Mouse (Mus musculus) urinary bladder, postnatal 10 days (tissue): Measurements from ENCODE around the gene Ksr1.

Experiments used
- DNase-seq: peaks from one replicate; pipeline ENCODE4 v3.0.0; 2022; ENCODE audit warnings: low spot score

Ksr1 gene

GRCm38 (mm10) chr11:79145283-79146265 is 633 bp downstream of the Ksr1 start:
- no peak for DNase-seq

GRCm38 (mm10) chr11:79144741-79145140 is 1.5 kb downstream of the Ksr1 start:
- DNase-seq, result no peak

DNA sequence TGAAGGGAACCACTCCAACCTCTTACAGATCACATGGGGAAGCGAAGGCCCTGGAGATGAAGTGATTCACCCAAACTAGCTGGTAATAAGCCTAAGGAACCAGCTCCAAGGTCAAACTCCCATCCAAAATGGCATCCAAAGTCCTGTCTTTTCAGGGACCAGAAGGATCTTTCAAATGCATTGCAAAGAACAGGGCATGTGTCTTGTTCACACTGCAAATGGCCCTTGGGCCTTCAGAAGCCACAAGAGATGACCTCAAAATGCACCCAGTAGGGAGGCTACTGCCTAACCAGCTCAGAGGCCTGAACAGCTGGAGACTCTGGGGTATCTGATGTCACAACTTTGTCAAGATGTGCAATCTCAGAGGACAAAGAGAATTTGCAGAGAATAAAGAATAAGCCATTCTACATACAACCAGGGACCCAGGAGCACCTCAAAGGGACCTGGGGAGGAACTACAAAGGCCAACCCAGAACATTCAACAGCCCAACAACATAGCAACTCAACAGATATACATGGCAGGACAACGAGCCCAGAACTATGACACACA is 2.1 kb downstream of the Ksr1 start:
- DNase-seq, result no peak

GRCm38 (mm10) chr11:79143322-79143721 is 2.9 kb downstream of the Ksr1 start:
- DNase-seq, result no peak

GRCm38 (mm10) chr11:79142381-79142780 is 3.8 kb downstream of the Ksr1 start:
- no peak for DNase-seq

DNA sequence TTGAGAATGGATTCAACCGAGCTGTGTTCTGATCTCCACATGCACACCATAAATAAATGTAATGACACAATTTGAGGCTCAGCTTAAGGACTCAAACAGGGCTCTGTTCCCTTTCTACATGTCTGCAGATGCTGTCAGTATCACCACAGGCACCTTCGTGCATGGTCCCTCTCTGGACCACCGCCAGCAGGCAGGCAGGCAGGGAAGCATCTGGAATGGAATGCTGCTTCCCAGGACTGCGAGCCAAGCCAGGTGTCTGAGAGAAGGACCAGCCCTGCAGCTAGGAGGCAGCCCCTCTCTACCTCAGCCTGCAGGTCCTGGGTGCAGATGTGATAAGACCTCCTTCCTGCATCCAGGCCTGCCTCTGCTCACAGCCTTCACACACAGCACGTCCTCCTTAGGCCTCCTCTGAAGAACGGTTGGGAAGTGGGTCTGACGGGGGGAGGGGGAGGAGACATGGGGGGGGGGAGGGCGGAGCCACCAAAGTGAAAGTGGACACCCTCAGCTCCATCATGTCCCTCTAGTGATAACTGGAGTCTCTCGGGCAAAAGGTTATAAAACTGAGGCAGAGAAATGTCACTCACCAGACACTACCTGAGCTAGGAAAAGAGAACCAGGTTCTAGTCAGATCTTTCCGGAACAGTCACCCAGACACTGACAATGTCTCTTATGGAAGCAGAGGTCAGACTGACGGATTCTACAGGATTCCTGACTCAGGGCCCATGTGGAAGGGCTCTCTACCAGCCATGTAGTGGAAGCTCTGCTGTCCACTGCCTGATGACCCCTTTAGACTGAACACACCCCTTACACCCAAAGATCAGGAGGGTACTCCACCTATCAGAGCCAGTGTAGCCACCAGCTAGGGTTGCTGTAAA is 4.7 kb downstream of the Ksr1 start:
- no peak for DNase-seq

DNA sequence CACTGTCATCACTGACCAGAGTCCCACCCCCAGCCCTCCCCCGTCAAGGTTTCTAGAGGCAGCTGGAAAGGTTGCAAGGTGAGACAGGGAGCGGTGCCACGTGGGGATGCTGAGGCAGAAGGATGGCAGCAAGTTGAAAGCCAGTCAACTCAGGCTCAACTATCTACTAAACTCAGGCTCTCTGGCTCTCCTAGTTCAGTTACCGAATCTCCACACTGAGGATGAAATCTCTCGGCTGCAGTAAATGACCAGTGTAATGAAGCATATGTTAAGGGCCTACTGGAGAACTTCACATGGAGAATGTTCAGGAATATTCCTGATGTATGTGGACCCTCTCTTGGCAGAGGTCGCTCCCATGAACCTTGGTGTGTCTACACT is 5.7 kb downstream of the Ksr1 start:
- no peak for DNase-seq

DNA sequence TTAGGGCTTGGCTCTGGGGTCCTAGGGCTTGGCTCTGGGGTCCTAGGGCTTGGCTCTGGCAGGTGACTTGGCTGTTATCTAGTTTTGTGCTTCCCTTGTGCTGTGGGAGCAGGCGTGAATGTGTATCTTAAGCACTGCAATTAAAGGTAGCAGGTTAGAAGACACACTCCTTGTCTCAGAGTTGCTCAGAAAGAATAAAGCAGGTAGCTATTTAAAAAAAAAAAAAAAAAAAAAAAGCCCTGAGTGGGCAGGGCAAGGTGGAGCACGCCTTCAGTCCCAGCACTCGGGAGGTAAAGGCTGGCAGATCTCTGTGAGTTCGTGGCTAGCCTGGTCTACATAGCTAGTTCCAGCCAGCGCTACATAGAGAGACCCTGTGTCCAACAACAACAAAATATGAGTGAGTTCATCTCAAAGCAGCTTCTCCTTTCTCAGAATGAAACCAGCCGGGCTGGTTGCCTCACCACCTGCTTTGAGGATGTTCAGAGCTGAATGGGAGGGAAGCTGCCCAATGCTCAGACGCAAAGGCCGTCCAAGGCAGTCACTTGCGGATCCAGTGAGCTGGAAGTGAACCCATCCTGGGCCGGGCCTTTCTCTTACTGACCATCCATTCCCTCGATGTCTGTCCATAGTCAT is 6.2 kb downstream of the Ksr1 start:
- no peak for DNase-seq

DNA sequence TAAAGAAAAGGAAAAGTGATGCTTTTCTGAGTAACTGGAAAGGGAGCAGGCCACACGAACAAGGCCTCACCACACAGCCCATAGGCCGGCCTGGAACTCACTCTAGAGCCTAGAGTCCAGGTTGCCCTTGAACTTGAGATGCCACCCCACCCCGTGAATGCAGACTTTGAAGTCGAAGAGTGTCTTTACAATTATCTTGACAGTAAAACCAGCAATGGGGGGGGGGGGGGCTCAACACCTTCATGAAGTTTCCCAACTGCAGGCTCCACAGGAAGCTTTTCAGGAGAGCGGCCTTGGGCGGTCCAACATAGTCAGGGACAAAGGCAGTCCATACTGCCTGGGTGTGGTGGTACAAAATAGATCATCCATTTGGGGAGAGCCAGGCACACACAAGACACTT is 7.6 kb downstream of the Ksr1 start:
- DNase-seq, result no peak

DNA sequence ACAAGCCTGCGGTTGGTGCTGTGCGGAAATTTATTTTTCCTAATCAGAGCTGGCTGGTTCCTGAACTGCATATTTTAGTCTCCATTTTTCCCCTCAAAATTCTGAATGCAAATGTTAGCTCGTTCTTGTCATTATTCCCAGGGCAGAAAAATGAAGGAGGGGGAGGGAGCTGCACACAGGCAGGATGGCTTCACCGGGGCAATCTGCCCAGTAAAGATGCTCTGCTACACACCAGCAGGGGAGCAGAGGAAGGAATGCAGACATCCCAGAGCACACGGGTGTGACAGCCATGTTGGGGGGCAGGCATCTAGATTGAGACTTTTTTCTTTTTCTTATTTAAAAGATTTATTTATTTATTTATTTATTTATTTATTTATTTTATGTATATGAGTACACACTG is 9.0 kb downstream of the Ksr1 start:
- DNase-seq, result no peak

DNA sequence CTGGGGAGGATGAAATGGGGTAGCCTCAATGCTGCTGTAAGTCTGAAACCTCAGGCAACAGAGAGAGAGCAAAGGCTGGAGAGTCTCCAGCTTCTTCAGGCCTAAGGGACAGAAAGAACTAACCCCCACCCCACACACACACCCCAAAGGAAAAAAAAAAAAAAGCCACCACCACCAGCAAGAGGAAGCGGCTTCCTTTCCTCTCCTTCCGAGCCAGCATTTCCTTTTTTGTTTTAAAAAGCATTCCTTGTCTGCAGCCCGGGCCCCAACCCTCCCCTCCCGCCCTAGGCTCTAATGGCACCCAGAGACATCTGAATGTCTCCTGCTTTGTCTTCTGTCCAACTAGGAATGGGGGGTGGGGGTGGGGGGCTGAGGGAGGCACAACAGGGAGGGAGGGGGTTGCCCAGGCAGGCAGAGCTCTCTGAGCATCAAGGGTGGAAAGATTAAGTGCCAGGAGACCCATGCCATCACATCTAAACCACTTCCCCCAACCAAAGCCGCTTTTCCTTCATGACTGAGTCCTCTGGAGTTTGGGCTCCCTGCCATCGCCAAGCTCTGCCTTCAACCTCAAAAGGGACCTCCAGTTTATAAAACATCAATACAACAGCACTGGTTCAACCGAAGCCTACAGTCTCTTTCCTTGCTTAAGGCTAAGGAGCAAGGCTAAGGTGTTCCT is 10.4 kb downstream of the Ksr1 start:
- DNase-seq, result no peak

DNA sequence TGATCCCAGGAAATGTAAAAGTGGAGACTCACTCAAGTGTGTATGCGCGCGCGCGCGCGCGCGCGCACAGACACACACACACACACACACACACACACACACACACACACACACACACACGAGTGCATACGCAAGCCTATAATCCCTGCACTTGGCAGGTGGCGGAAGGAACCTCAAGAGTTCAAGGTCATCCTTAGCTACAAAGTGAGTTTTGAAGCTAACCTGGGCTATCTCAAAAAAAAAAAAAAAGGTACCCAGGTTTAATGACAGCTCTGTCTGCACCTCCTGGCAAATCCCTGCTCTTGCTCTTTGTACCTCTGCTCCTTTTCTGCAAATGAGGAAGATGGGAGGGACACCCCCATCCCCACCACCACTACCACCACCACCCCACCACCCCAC is 11.1 kb downstream of the Ksr1 start:
- DNase-seq, result no peak

DNA sequence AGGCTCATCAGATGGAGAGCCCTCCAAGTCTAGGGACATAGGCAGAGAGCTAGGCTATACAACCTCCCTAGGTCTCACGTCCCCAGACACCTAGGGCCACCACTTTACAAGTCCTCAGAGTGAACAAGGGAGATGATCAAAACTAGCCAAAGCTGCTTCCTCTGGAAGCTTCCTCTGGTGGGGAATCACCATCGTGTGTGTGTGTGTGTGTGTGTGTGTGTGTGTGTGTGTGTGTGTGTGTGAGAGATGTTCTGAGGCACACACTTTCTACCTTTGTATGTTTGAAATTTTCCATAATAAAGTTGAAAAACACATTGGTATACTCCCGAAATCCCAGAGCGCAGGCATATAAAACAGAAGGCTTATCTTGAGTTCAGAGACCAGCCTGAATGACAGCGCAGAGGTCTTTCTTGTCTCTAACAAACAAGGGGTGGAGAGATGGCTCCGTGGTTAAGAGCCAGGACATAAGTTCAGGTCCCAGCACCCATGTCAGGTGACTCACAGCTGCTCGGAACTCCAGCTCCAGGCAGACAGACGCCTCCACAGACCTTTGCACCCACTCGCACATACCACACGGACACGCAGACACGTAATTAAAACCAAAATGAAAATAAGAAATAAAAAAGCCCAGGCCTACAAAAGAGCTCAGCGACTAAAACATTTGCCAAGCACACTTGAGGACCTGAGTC is 11.6 kb downstream of the Ksr1 start:
- DNase-seq, result no peak

DNA sequence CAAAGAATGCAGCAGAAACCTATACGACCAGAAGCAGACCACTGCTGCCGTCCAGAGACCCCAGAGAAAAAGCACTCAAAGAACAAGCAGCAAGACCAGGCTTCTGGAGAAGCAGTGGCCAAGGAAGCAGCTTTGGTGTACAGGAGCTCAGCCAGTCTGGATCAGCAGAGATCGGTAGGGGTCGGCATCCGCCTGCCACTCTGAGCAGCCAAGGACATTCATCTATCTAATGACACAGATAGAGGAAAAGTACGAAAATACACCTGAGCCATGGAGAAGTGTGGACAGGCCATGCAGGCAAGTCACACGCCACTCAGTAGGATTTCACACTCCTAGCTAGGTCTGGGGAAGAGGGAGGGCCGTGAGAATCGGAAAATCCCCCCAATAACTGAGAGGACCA is 12.2 kb downstream of the Ksr1 start:
- DNase-seq, result no peak

- DNase-seq, result no peak
Observed at GRCm38 (mm10) chr11:79133051-79133450, 13.2 kb downstream of the Ksr1 start.

DNA sequence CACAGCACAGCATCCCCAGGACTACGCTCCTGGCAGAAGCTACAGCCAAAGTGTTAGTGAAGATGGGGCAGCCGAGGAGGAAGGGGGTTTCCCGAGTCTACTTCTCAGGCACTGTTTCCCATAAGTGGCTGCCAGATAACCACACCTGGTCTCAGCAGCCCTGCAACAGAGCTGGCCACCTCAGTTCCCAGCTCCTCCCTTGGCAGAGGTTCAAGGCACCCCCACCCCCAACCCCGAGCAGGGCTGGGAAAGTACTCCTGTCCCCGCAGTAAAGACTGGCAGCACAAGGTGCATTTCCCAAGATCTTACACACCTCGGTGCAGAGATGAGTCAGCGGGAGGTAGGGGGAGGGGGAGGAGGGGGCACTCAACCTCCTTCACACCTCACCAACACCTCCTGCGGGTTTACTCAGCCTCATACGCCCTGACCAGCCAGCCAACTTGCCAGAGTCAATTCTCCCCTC is 14.2 kb downstream of the Ksr1 start:
- no peak for DNase-seq

- DNase-seq, result no peak
Observed at GRCm38 (mm10) chr11:79129388-79130356, 16.5 kb downstream of the Ksr1 start.

- DNase-seq, result no peak
Observed at GRCm38 (mm10) chr11:79128233-79128632, 18.0 kb downstream of the Ksr1 start.

- DNase-seq, result no peak
Observed at GRCm38 (mm10) chr11:79126963-79127362, 19.2 kb downstream of the Ksr1 start.

DNA sequence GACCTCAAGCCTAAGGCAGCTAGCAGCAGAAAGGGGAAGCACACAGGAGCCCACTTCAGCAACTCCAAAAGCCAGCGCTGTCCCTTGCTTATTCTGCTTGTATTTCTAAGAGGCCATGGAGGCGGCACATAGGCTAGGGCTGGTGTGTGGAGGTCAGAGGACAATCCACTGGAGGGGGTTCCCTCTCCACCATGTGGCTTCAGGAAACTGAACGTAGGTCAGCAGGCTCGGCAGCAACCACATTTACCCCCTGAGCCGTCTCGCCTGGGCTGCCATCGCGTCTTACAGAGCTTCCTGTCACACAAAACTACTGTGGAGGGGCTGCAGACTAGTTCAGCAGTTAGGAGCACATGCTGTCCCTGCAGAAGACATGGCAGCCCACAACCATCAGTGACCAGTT is 20.4 kb downstream of the Ksr1 start:
- DNase-seq, result no peak
